Mouse (Mus musculus) cerebellum, adult 2 months (tissue): Measurements from ENCODE around the gene Emcn.

Experiments
- CTCF ChIP-seq: fragments of 200-500 bp; IDR thresholded peaks from 2 replicates; pipeline ENCODE4 v1.5.1; 2011; ENCODE audit warnings: low read depth, mild to moderate bottlenecking, control low read depth, low read length, moderate library complexity, borderline replicate concordance; ENCODE audit not compliant: insufficient read depth
- POLR2A ChIP-seq: fragments of 200-500 bp; IDR thresholded peaks from 2 replicates; pipeline ENCODE4 v1.6.1; 2011; ENCODE audit warnings: low read length, control low read depth, borderline replicate concordance; ENCODE audit not compliant: insufficient read depth

GRCm38 (mm10) chr3:137322304-137322703, 18.6 kb upstream of the Emcn start:
- no peak for TF ChIP-seq POLR2A
- no peak for TF ChIP-seq CTCF
